Mouse (Mus musculus): ENCODE measurements around the gene Cherp.
A peak's percentile ranks its signal among the peaks of the same experiment; 100 is the strongest.

Gene Cherp

DNA sequence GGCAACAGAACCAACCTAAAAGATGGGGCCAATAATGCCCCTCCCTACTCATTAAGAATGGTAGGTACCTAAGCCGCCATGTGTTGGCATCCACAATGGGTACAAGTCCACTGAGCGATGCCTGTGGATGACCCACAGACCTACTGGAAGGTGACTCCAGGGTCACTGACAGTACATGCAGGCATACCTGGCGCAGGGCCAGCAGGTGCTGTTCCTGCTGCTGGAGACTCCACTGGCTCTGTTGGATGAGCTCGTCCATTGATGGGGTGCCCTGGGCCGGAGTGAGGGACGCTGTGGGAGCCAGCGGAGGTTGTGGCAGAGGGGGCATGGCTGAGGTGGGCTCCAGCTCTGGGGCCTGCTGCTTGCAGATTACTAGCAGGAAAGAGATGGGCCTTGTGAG, 4.3 kb downstream of the Cherp start:
- DNase-seq (ENCODE audit: low spot score), result no peak

DNA sequence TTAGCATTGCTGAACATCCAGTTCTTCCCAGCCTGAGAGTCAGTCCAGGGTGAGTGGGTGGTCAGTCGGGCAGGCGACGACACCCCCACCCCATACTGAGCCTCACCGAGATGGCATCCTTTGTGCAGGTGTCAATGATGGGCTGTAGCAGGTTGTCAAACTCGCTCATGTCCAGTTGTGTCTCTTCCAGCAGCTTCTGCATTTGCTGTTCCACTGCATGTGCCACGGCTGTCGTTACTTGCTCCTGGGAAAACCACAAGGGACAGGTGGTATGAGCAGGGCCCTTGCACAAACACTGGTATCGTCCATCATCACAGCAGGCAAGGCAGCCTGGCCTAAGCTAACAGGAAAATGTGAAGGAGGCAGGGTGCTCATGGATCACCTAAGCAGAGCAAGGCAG, 5.0 kb downstream of the Cherp start:
- no peak for DNase-seq (ENCODE audit: low spot score)

DNA sequence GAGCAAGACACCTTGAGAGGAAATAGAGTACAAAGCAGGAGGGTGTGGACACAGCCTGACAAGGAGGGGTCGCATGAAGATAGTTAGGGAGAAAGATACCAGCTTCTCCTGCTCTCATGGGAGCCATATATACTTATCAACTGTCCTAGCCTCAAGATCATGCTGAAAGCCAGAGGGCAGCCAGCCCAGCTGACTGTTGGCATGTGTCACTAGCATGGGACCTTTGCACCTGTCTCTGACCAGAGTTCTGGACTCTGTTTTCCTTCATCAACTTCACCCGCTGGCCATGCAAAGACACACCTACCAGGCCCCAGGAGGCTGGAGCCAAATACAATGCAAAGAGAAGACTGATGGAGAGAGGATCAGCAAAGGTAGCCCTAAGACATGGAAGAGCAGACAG, 5.8 kb downstream of the Cherp start:
- no peak for DNase-seq (ENCODE audit: low spot score)

DNA sequence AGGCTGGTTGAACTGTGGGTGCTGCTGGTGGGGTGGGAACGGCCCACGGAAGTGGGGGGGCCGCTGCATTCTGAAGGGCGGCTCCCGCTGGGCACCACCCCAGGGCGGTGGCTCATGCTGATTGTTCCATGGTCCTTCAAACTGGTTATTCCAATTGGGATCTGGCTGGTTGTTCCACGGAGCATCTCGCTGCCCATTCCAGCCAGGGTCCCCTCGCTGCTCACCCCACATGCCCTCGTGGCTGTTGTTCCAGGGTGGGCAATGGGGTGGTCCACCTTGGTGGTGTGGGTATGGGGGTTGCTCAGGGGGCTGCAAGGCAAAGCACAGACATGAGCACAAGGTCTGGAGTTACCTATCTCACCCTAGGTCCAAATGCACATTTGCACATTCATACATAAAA, 10.8 kb downstream of the Cherp start:
- no peak for DNase-seq (ENCODE audit: low spot score)

DNA sequence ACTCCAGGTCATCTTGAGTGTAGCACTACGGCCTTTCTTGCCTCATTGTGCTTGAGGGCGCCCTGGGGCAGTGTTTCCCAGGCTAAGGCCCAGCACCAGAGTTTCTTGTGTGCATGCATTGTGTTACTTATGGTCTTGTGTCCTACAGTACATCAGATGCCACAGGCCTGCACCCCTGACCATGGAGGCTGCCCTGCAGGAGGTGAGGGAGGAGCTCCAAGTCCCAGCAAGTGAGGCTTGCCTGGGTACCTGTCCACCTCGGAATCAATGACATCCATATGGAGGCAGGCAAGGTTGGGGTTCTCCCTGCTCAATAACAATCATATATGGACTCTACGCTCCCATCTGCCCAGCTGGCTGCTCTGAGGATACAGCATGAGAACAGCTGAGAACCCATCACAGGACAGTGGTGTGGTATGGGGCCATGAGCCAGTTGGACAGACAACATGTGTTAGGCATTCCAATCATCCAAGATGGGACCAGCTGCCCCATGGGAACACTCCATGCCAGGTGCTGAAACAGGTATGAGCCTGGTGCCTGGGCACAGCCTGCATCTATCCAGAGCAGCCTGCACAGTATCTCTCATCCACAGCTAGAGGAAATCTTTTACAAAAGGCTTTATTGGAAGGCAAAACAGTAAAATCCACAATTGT, 15.0 kb downstream of the Cherp start:
- DNase-seq (ENCODE audit: low spot score), result no peak

DNA sequence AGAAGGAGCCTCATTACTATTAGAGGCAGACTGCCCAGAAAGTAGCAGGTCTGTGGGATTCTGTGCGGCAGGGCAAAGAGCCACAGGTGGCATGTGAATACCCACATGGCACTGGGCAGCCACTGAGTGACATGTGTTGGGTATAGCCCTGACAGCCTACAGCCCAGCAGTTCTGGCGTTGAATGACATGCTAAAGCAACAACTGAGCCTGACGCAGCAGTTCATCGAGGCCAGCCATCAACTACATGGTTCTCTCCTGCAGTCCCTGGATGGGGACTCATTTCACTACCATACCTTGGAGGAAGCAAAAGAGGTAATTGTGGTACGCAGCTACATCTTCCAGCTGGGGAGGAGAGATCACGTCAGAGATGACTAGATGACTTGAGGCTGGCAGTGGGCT, 16.6 kb downstream of the Cherp start:
- DNase-seq (ENCODE audit: low spot score), result no peak

DNA sequence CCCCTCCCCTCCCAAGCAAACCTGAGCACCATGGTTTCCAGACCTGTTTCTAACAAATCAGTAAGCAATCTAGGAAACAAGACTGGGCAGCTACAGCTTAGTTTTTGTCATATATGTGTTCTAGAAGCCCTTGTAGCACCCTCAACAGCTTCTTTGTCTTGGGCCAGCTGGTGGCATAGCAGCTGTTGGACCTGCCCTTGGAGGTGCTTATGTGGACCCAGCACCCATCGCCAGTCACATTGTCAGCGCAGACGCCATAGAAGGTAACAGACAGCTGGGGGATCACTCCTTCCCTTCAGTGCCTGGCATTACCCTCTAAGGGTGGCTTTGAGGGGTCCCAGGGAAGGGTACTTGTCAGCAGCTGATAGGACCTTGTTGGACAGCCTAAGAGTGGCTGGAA, 17.2 kb downstream of the Cherp start:
- DNase-seq (ENCODE audit: low spot score), result no peak

DNA sequence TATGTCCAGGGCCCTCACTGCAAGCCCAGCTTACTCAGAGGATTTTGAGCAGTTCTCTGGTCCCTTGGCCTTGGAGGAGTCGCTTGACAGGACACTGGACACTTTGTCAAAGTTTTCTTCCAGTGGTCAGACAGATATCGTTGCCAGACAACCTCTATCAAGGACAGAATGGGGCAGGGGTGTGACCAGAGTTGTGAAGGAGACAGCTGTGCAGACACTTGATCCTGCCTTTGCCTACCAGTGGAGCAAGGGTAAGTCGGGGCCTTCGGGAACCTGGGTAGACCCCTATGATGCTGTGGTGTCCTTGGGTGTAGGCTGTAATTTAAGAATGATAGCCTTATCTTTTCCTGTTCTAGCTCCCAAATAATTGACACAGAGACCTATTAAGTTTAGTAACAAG, 19.7 kb downstream of the Cherp start:
- DNase-seq (ENCODE audit: low spot score), result no peak

DNA sequence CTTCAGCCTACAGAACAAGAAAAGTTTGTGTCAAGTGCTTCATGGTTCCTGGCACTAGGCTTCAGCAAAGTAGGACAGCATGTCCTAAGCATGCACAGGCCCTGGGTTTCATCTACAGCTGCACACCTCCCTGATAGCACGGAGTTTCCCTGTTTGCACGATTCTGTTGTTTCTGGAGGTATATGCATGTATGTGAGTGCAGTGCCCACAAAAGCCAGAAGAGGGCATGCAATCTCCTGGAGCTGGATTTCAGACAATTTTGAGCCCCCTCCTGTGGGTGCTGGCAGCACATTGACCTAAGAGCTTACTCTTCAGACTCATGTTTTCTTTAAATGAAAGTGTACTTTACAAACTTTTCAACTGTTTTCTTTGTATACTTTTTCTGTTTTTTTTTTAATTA, 21.1 kb downstream of the Cherp start:
- DNase-seq (ENCODE audit: low spot score), result no peak

DNA sequence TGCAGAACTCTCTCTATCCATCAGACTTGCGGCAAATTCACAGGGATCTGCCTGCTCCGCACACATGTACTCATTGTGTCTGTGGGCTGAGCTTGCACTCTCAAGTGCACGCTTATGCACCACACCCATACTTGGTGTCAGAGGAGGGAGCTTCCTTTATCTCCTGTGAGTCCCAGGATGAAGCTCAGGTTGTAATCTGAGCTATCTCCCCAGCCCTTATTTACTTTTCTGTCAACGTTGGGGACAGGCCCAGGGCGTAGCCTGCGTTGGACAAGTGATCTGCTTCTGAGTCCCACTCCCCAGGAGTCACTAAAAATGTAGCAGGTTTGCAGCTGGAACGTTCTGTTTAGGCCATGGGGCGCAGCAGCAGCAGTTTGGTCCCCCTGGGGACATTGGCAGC, 23.5 kb downstream of the Cherp start:
- DNase-seq (ENCODE audit: low spot score), result no peak

DNA sequence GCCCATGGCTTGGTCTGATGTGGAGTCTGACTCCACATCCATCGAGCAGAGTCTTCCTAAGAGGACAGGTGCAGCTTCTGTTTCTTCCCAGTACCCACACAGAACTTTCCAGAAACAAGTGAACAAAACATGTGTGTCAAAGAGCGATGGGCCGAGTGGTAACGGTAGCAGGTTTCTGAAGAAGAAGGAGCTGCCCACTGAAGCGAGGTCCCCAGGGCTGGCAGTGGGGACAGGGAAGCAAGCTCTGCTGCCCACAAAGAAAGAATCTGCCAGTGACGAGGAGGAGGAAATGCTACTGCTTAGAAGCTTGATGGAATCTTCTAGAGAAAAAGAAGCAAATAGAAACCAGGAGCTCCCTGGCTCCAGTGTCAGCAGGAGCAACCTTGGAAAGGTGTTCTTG, 30.0 kb downstream of the Cherp start:
- no peak for DNase-seq (ENCODE audit: low spot score)

DNA sequence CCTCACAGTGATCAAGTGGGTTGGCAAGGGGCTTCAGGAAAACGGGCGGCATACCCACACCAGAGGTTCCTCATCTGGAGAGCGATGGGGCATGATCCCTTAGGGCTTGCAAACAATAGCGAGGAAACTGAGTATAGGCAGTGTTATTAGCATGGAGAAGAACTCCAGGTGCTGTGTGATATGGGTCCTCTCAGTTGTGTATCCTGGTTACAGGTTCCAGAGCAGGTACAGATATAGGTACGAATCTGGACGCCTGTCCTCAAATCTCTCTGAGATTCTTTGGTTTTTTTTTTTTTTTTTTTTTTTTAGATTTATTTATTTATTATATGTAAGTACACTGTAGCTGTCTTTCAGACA, 31.1 kb downstream of the Cherp start:
- no peak for DNase-seq (ENCODE audit: low spot score)

DNA sequence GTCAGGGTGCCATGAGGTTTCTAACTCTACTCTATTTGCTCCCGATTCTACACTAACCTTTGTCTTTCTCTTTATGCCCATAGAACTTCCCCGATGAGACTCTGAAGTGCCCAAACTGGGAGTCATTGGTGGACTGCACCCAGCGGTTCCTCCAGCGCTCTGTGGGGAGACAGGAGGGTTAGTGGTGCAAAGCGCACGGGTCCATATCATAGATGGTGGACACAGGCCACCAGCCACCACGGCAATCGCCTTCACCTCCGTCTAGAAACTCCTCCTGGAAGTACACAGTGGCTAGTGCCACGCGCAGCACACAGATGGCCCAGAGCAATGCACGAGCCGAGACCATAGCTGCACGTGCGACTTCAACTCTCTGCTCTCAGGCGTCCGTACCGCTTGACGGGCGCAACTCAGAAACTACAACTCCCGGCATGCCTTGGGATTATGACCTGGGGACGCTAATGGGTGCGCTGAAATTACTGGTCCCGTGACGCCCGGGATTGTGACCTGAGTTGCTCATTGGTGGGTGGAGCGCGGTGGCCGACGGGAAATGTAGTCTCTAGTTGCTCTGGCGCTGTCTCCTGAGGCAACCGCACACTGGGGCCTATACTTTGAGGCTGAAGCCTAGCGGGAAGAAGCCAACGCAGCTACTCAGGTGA, 31.6 kb downstream of the Cherp start, which contains the start of the genes Calr3 and 1700030K09Rik:
Gene Calr3, minus strand, starts transcription at position 533 of the 656 bp plus-strand sequence.
Gene 1700030K09Rik, plus strand, starts transcription at position 543 of the 656 bp plus-strand sequence.
- peak; percentile 95 for DNase-seq (ENCODE audit: low spot score)

DNA sequence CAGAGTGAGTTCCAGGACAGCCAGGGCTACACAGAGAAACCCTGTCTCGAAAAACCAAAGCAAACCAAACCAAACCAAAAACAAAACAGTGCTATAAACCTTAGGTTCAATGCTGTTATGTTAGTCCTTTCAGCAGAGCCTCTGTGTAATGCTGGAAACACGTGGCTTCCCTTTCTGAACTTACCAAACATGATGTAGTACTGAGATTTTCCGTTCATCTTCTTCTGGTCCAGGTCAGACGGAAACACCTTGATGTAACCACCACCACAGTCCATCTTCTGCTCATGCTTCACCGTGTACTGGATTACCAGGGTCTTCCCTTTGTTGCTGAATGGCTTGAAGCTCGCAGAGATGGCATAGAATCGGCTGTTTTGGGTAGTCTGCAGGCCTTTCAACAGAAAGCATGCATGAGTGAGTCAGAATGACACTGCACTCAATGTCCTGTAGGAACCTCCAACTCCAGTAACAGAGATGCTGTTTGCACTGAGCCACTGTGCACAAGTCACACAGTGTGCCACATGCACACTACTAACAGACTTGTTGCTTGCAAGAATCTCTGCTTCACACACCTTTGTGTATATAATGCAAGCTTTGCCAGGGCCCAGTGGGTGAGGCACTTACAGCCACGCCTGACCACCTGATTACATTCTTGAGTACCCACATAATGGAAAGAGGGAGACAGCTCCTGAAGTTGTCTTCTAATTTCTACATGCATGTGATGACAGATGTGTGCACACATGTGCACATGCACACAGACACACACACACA, 36.6 kb downstream of the Cherp start:
- DNase-seq (ENCODE audit: low spot score), result no peak

DNA sequence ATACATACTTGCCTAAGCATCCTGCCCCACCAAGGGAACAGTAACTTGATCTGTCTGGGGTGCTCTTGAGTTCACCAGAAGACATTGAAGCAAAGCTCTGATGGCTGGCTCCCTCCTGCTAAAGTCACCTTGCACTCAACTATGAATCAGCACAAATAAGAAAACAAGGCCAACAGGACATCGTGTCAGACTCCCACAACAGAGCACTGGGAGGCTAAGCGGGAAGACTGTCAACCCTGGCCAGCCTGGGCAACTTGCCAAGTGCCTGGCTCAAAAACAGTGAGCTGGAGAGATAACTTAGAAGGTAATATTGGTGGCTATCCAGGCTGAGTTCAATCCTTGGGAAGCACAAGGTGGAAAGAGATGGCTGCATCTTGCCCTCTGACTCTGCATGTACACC, 40.1 kb downstream of the Cherp start:
- DNase-seq (ENCODE audit: low spot score), result peak; percentile 76

DNA sequence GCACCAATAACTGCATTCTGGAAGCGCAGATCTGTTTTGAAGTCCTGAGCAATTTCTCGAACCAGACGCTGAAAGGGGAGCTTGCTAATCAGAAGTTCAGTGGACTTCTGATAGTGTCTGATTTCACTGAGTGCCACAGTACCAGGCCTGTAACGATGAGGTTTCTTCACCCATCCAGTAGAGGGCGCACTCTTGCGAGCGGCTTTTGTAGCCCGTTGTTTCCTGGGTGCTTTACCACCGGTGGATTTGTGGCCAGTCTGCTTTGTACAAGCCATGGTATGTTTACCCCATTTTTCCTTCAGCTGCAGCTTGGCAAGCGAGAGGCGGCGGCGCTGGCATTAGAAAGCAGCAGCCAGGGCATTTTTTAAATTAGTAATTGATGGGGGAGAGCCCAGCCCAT, 45.4 kb downstream of the Cherp start:
- DNase-seq (ENCODE audit: low spot score), result no peak

DNA sequence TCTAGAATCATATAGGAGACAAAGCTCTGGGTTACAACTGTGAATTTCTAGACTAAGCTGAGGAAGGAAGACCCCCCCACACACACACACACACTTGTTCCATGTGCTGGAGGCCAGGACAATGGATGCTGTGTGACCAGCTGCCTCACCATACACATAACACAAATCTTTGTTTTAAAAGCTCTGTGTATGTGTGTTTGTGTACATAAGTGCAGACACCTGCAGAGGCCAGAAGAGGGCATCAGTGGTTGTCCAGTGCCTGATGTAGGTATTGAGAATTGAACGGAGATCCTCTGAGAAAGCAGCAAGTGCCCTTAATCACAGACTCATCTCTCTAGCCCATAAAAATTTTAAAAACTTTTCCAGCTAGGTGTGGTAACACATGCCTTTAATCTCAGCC, 52.1 kb downstream of the Cherp start:
- no peak for DNase-seq (ENCODE audit: low spot score)

DNA sequence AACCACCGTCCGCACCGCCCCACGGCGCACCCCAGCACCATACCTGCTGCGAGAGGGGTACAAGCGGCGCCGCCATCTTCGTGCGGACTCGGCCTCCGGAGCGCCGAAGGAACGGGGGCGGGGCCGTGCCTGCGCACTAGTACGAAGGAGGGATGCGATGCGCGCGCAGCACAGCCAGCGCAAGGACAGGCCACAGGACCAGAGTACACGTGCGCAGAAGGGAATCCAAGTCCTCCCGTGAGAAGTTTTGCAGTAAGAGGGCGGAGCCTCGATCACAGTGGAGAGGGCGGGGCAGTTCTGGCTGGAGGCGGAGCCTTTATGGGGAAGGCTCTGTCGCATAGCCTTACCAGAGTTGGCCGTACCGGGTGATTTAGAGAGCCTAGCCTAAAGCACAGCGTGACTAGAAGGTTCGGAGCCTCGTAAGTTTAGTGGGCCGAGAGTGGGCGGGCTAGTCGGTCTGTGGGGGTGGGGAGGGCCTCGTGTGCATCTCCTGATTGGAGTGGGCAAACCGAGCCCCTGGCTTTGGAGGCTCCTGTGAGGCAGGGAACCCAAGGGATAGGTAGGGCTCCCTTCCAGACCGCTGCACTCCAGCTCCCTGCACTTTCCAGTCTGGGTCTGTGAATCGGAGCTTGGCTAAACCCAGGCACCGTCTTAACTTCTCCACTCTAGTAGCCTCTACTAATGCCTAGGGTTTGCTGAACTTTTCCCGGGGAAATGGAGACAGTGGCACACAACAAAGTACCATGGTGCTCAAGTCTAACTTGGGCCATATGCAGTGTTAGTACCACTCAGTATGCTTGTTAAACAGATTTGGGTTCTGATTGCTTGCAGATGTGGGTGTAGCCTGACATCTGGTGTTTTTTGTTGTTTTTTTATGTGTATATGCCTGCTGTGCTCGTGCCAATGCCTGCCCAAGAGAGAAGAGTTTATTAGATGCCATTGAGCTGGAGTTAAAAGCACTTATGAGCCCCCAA, 53.4 kb downstream of the Cherp start, which contains the start of gene Eps15l1:
Gene Eps15l1, minus strand, starts transcription at position 99 of the 974 bp plus-strand sequence.
- DNase-seq (ENCODE audit: low spot score), result peak; percentile 99

DNA sequence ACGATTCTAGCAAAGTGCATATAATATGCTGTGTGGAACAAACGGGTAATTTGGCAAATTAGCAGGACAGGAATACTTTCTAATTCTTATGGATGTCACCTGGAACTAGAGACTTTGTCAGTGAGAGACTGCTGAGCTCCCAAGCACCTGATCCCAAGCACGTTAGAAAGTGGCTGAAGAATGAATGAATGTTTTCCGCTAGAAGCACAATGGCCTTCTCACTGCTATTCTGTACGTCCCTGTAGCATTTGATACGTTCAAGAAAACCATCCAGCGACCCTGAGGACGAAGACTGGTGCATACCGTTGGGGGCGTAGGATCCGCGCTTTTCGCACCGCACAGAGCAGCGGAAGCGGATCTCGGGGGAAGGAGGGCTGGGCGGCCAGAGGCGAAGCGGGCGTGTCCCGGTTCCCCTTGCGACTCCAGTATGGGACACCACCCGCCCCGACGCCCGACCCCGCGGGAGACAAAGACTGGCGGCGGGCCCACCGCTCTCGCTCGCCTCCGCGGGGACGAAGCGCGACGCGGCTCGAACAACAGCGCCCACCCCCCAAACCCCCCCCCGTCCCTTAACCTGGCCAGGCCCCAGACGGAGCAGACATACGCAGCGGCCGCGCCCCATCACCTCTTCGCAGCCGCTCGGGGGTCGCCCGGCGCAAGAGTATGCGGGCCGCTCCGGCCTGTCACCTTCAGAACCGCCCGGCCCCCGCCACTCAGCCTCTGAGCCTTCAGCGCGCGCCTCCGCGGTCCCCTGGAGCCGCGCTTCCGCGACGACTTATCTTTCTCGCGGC, 54.3 kb downstream of the Cherp start:
- no peak for DNase-seq (ENCODE audit: low spot score)

DNA sequence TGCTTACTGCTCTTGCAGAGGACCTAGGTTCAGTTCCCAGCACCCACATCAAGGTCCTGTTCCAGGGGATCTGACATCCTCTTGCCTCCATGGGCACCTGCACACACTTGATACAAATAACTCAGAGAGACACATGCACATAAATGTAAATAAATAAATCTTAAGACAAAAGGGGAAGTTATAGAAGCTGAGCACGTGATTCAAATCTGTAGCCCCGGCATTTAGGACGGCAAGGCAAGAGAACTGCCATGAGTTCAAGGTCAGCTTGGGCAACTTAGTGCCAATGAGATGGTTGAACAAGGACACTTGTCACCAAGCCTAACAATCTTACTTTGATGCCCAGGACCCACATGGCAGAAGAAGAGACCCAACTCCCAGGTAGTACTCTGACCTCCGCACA, 57.0 kb downstream of the Cherp start:
- no peak for DNase-seq (ENCODE audit: low spot score)

DNA sequence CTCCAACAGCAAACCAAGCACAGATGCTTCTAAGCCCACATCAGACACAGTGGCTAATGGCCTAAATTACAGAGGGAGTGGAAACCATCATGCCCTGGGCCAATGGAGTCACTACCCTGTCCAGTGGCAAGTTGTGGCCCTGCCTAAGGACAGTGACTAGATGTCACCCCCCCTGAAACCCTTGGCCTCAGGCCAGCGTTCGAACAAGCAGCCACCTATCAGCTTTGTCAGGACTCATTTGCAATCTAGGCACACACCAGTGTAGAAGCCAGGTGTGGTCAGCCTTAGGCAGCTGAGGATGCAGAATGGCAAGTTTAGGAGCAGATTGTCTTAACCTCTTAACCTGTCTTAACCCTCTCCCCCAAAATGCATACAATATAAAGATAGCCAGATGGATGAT, 59.8 kb downstream of the Cherp start:
- DNase-seq (ENCODE audit: low spot score), result no peak

Data from ovary, adult 18-20 months (tissue).